Mouse (Mus musculus) heart, postnatal 4 days (tissue): ENCODE data around the gene Dop1b. TPM values are rescaled to one million over a fixed set of nuclear protein-coding genes. Genes with fewer than 3 reads are reported as not detected.
A peak's percentile ranks its signal among the peaks of the same experiment; 100 is the strongest.
"Not testable (repeated sequence)": the region's sequence is repeated elsewhere in the genome, so short reads cannot be mapped to it uniquely, and the experiment has no call there.

ENCODE experiments used
- DNase-seq: peaks from one replicate; pipeline ENCODE4 v3.0.0; 2021
- total RNA-seq, 2 experiments: library from RNA; stranded (reverse); gene quantifications; 2 replicates each; pipeline ENCODE4 v1.2.3; 2021

Dop1b gene
- total RNA-seq, 2 experiments from 2014 or later: 15.0 to 18.3 TPM

GRCm38 (mm10) chr16:93797841-93798492 is 86.3 kb downstream of the Dop1b start:
- DNase-seq: no peak

- no peak for DNase-seq
These were observed 86.9 kb downstream of the Dop1b start for GRCm38 (mm10) chr16:93798623-93799022.

DNA sequence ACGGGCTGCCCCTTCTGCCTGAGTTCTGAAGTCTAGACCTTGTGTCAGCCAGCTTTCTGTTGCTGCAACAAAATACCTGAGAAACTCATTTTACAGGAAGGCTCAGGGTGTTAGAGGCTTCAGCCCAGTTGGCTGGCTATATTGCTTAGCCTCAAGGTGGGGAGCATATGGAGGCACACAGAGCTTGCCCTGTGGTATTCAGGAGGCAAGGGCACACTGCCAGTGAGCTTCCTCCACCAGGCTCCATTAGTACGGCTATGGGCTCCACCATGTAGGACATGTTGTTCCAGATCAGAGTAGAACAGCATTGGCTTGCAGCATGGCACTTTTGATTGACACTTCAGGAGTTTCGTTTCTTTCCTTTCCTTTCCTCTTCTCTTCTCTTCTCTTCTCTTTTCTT is 87.4 kb downstream of the Dop1b start:
- no peak for DNase-seq

DNA sequence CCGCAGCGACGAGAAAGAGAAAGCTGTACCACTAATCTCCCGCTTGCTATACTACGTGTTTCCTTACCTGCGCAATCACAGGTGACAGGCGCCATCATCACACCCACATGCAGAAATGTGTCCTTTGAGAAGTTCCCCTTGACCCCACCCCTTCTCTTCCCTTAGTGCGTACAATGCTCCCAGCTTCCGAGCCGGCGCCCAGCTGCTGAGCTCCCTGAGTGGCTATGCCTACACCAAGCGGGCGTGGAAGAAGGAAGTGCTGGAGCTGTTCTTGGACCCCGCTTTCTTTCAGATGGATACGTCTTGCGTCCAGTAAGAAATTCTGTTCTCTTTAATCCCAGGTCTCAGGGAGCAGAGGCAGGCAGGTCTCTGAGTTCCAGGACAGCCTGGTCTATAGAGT is 88.2 kb downstream of the Dop1b start:
- no peak for DNase-seq

DNA sequence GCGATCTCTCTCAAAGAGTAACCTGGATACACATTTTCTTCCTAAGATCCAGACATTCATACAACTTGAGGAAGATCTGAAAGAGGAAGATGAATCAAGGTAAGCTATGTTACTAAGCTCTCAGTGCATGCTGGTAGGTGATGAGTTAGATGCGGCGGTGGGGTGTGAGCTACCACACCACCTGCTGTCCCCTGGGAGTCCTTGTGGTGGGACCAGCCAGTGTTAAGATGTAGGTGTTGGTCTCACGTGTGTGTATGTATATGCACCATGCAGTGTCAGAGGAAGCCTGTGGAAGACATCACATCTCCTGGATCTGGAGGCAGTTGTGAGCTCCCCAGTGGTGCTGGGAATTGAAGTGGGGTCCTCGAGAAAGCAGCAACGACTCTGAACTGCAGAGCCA is 95.5 kb downstream of the Dop1b start:
- no peak for DNase-seq

- peak; percentile 61 for DNase-seq
These were observed 96.4 kb downstream of the Dop1b start for GRCm38 (mm10) chr16:93807961-93808554.

- peak; percentile 75 for DNase-seq
These were observed 104.4 kb downstream of the Dop1b start for GRCm38 (mm10) chr16:93815856-93816736.

DNA sequence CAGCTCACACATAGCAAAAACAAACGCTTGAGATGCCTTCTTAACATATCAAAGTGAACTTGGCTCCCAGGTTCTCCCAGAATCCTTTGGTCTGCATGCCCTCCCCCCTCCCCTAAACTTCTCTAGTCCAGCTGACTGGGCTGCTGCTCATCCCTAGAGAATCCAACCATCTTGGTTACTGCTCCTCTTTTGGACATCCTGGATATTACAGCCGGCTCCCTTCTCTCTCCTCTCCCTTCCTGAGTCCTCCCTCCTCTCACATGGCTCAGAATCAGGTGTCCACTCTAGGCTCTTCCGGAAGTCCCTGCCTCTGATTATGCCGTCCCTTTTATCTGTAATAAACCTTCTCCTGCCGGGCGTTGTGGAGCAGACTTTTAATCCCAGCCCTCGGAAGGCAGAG is 105.2 kb downstream of the Dop1b start:
- DNase-seq: no peak

- no peak for DNase-seq
These were observed 105.7 kb downstream of the Dop1b start for GRCm38 (mm10) chr16:93817371-93817770.

DNA sequence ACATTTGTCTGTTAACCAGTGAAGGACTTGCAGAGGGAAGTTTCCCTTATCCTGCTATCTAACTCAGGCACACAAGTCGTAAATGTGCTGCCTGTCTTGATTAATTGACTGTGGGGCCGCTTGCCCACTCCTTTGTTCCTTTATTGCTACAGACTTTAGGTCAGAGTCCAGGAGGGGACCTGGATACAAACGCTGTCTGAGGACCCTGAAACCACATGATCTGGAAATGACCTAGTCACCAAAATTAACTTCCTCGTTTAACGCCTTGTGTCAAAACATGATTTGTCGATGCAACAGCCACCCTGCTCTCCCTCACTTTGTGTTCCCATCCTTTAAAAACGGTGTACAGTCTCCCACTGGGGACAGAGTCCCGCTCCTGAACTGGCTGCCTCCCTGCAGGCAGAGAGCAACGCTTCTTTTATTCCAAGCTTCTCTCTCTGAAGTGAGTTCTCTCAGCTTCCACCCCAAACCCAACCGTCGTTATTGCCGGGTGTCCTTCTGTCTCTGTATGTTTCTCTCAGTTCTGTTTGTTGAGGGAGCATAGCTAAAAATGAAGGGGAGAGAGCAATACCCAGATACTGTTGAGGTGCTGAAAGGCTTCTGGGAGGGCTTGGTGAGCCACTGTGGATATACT is 107.1 kb downstream of the Dop1b start:
- no peak for DNase-seq

- no peak for DNase-seq
These were observed 107.6 kb downstream of the Dop1b start for GRCm38 (mm10) chr16:93819325-93819696.

DNA sequence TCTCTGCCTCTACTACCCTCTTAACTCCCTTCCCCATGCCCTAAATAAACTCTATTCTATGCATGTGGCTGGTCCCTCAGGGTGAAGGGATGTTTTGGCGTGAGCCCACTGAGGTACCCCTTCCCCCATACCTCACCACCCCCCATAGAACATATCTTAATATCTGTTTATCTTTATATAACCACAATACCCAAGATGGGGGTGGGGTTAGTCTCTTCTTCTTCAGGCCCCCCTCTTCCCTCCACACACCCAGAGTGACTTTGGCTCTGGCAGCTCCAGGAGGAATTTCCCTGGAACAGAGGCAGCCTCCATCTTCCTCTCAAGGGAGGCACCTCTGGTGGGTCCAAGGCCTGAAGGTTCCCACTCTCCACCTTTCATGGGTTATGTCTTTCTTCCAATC is 108.3 kb downstream of the Dop1b start:
- no peak for DNase-seq

DNA sequence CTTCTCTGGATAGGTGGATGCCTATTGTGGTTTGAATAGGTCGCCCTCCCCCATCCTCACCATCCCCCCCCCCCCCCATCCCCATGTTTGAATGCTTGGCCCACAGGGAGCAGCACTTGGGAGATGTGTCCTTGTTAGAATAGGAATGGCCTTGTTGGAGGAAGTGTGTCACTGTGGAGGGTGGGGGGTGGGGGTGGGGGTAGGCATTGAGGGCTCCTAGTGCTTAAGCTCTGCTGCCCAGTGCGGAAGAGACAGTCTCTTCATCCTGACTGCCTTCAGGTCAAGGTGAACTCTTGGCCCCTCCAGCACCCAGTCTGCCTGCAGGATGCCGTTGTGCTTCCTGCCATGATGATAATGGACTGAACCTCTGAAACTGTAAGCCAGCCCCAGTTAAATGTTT is 110.0 kb downstream of the Dop1b start:
- no peak for DNase-seq

- not testable (repeated sequence) for DNase-seq
These were observed 110.9 kb downstream of the Dop1b start for GRCm38 (mm10) chr16:93822433-93823225.

DNA sequence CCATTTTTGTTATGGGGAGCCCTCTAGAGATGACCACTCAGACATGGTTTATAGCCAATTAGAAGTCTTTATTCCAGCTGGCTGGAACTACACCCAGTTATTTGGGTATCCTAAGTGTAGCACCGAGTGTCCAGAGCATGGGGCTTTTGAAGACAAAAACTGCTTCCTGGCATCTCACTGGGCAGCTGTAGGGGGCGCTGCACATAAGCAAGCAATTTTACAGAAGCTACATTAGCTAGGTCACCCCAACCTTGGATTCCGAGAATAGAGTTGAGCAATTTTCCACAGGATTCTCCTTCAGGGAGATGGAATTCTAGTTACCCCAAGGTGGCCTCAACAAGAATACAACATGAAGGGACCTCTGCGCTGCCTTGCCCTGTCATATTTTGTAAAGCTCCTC is 113.1 kb downstream of the Dop1b start:
- no peak for DNase-seq

DNA sequence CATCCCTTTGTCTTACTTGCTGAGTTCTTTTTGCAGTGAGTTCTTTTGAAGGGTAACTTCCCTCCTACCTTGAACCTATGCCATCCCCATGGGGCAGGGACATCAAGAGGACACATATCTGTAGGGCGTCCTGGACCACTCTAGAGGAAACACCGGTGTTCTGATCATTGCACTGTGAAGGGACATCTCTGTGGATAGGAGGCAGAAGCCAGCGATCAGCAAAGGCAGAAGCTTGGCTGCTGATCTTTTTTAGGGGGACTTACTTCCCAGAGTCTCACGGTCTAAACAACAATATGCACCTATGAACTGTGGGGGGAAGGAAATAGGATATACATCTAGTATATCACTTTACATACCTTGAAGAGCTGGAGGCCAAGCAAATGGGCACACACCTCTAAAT is 113.8 kb downstream of the Dop1b start:
- DNase-seq: no peak

DNA sequence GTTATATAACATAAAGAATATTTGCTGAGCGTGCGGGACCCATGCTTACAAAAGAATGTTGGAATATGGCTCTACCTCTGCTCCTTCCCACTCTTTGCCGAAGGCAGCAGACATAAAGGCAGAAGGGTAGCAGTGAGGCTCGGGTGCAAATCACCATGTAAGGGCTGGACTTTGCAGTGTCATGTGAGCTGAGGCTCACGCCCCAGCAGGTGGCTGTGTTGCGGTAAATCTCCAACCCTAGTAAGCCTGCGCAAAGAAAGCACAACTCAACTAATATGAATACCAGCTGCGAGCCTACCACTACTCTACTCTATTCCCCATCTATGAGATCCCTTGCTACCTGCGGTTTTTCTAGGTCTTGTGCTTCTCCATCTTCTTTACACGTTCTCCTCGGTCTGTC is 114.3 kb downstream of the Dop1b start:
- DNase-seq: no peak

DNA sequence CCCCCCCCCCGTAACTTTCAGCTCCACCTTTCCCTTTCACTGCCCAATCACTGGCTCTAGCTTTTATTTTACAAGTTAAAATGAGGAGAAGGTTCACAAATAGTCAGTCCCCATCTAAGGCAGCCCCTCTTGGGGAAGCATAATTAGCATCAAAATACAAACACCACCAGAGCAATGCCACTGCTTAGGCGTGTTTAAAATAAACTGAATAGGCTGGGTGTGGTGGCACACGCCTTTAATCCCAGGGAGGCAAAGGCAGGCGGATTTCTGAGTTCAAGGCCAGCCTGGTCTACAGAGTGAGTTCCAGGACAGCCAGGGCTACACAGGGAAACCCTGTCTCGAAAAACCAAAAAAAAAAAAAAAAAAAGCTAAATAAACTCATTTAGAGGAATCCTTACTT is 114.8 kb downstream of the Dop1b start:
- DNase-seq: not testable (repeated sequence)

DNA sequence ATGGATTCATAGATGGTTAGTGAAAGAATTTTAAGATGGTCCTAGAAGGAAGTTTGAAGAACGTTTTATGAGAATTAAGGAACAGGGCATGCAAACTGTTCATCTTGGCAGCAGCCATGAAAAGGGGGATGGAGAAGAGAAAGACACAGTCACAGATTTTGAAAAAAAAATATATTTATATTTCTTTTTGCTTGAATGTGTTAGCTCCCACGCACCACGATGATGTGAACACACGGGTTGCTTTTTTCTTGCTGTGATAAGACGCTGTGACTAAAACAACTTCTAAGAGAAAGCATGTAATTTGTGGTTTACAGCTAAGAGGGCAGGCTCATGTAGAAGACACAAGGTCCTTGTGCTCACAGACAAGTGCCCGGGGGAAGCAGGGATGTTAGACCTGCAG is 115.2 kb downstream of the Dop1b start:
- DNase-seq: no peak

DNA sequence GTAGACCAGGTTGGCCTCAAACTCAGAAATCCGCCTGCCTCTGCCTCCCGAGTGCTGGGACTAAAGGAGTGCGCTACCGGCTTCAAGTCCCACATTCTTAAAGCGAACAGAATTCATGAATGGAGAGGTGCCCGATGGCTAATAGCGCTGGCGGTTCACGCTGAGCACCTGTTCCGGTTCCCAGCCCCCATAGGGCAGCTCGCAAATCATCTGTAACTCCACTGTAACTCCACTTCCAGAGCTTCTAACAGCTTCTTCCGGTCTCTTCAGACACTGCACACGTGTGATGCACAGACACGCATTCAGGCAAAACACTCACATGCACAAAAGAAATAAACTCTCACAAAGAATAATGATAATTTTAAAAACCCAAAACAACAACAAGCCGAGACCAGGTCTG is 117.8 kb downstream of the Dop1b start:
- DNase-seq: no peak

DNA sequence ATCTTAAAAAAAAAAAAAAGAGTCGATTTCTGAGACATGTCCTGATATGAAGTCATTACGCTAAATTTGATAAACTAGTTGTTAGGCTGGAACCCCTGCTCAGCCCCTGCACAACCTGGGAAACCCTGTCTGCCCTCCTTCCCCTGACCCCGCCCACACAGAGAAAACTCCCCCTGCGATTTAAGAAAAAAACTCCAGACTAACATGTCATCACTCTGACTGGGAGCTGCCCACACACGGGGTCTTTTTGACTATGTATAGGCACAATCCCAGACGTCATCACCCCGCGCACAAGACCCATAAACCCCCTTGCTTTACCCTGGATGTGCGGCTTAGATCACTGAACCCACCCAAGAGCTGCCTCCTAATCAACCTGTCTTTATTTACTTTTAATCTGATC is 118.4 kb downstream of the Dop1b start:
- DNase-seq: no peak

- no peak for DNase-seq
These were observed 119.2 kb downstream of the Dop1b start for GRCm38 (mm10) chr16:93830916-93831315.
